Mouse (Mus musculus) midbrain, embryonic 13.5 days (tissue): ENCODE data around the gene C530008M17Rik. TPM values are rescaled to one million over a fixed set of nuclear protein-coding genes. Genes with fewer than 3 reads are reported as not detected.

Source experiments
- ATAC-seq: fragments of 200-750 bp; cut with Nextera tagmentation; 2 replicates; pipeline ENCODE4 v1.8.0; 2017; ENCODE audit warnings: mild to moderate bottlenecking, moderate TSS enrichment, moderate library complexity
- H3K27ac ChIP-seq: fragments of 300-500 bp; sonication (generic); 2 replicates; pipeline ENCODE4 v1.5.1; 2015; ENCODE audit warnings: inconsistent platforms, mild to moderate bottlenecking, moderate library complexity
- H3K27me3 ChIP-seq: fragments of 300-500 bp; sonication (generic); 2 replicates; pipeline ENCODE4 v1.6.1; 2015; ENCODE audit warnings: mild to moderate bottlenecking, inconsistent platforms
- H3K36me3 ChIP-seq: fragments of 300-500 bp; sonication (generic); 2 replicates; pipeline ENCODE4 v1.6.1; 2015; ENCODE audit warnings: mild to moderate bottlenecking, inconsistent platforms
- H3K4me1 ChIP-seq: fragments of 300-500 bp; sonication (generic); replicated peaks from 2 replicates; pipeline ENCODE4 v1.6.1; 2015; ENCODE audit warnings: inconsistent platforms
- H3K4me2 ChIP-seq: fragments of 300-500 bp; sonication (generic); replicated peaks from 2 replicates; pipeline ENCODE4 v1.6.1; 2015; ENCODE audit warnings: moderate library complexity, mild to moderate bottlenecking, inconsistent platforms
- H3K4me3 ChIP-seq: fragments of 300-500 bp; sonication (generic); replicated peaks from 2 replicates; pipeline ENCODE4 v1.5.1; 2015; ENCODE audit warnings: mild to moderate bottlenecking, inconsistent platforms
- H3K9ac ChIP-seq: fragments of 300-500 bp; sonication (generic); replicated peaks from 2 replicates; pipeline ENCODE4 v1.6.1; 2015; ENCODE audit warnings: mild to moderate bottlenecking, inconsistent platforms
- H3K9me3 ChIP-seq: fragments of 300-500 bp; sonication (generic); 2 replicates; pipeline ENCODE4 v1.6.1; 2016; ENCODE audit warnings: mild to moderate bottlenecking, inconsistent platforms
- WGBS: fragments of 180-500 bp; shearing (Covaris S2); methylation state at CpG from one replicate; pipeline ENCODE4 v1.1.7; 2015; 5-methylcytosine and 5-hydroxymethylcytosine counted together
- polyA plus RNA-seq: library from polyadenylated mRNA; unstranded; fragments of >200 nt; fragmentation: Nextera tagmentation; extraction: Ambion mirVana; gene quantifications from 2 replicates; pipeline ENCODE4 v1.2.1, GENCODE M21; 2015

C530008M17Rik gene
- polyA plus RNA-seq, 1 experiment from 2014 or later: 75.2 TPM

DNA sequence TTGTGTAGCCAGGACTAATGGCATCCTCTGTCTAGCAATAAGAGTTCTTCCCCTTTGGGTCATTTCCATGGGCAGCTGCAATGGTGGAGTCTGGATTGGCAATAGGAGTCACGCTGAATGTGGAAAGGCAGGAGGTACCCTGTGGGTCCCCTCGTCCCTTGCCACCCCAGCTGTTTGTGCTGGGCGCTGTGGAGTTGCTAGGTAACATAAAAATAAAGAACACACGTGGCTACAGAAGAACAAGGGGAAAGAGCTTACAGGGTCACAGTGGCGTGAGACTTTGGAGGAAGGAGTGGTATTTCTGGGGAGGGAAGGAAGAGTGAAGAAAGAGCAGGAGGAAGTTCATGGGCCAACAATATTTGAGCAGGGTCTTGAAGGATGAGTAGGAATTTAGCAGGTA is 11.8 kb downstream of the C530008M17Rik start:
- Histone ChIP-seq H3K4me1 (peaks cover 44% of the 10 kb centered on the region), H3K9me3 (no peaks in the 10 kb centered on the region), H3K27ac (no peak overlapping the region), H3K36me3 (peaks cover 9% of the 10 kb centered on the region; the same call in 1 of the 2 replicates), H3K27me3 (no peaks in the 10 kb centered on the region), H3K4me2 (no peak overlapping the region), H3K9ac (no peak overlapping the region), H3K4me3 (no peak overlapping the region)
- 43% methylated on average over 5 of the region's 5 CpGs for WGBS
- no peak for ATAC-seq

- Histone ChIP-seq H3K27ac (no peak overlapping the region), H3K4me3 (no peak overlapping the region), H3K36me3 (peaks cover 9% of the 10 kb centered on the region; the same call in 1 of the 2 replicates), H3K27me3 (no peaks in the 10 kb centered on the region), H3K9me3 (no peaks in the 10 kb centered on the region), H3K9ac (no peak overlapping the region), H3K4me2 (no peak overlapping the region), H3K4me1 (peaks cover 43% of the 10 kb centered on the region)
- WGBS: 91% methylated on average over 5 of the region's 5 CpGs
- no peak for ATAC-seq
Observed at GRCm38 (mm10) chr5:76668547-76668946, 12.2 kb downstream of the C530008M17Rik start.

GRCm38 (mm10) chr5:76670183-76670582 is 13.9 kb downstream of the C530008M17Rik start:
- no peak overlapping the region for H3K4me3 ChIP-seq
- peaks cover 30% of the 10 kb centered on the region for H3K4me1 ChIP-seq
- no peak overlapping the region for H3K4me2 ChIP-seq
- H3K9me3 ChIP-seq: no peaks in the 10 kb centered on the region
- no peak overlapping the region for H3K9ac ChIP-seq
- ATAC-seq: no peak
- WGBS: 94% methylated on average over 10 of the region's 10 CpGs
- no peaks in the 10 kb centered on the region for H3K27me3 ChIP-seq
- no peak overlapping the region for H3K27ac ChIP-seq
- H3K36me3 ChIP-seq: peaks cover 14% of the 10 kb centered on the region

- no peaks in the 10 kb centered on the region for H3K9me3 ChIP-seq
Observed at GRCm38 (mm10) chr5:76674022-76674653, 17.8 kb downstream of the C530008M17Rik start.

DNA sequence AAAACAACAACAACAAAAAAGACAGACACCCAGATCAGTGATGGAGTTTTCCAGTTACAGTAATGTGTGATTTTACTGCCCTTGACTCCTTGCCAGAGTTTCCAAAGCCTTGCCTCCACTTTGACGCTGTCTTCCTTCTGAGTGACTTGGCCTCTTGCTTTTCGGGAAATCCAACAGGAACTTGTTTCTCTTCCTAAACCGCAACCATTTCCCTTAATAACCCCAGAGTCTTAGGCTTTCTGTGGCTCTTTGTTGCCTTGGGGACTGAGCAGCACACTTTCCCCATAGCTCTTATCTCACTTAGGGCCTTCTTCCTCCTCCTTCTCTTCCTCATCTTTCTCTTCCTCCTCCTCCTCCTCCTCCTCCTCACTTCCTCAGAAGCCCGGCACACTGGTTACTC is 19.1 kb downstream of the C530008M17Rik start:
- Histone ChIP-seq H3K4me3 (no peak overlapping the region), H3K4me2 (no peak overlapping the region), H3K27me3 (no peaks in the 10 kb centered on the region), H3K9me3 (peaks cover 4% of the 10 kb centered on the region), H3K36me3 (peaks cover 39% of the 10 kb centered on the region), H3K27ac (no peak overlapping the region), H3K9ac (no peak overlapping the region), H3K4me1 (no peaks in the 10 kb centered on the region)
- ATAC-seq: no peak
- WGBS: 83% methylated on average over 4 of the region's 4 CpGs

More at GRCm38 (mm10) chr5:76674022-76674653, 17.8 kb downstream of the C530008M17Rik start:
- H3K4me2 ChIP-seq: no peak overlapping the region
- no peak overlapping the region for H3K4me3 ChIP-seq
- no peak overlapping the region for H3K27ac ChIP-seq
- no peak overlapping the region for H3K9ac ChIP-seq
- H3K4me1 ChIP-seq: no peaks in the 10 kb centered on the region
- ATAC-seq: no peak
- WGBS: 97% methylated on average over 5 of the region's 5 CpGs
- H3K36me3 ChIP-seq: peaks cover 32% of the 10 kb centered on the region
- H3K27me3 ChIP-seq: no peaks in the 10 kb centered on the region

DNA sequence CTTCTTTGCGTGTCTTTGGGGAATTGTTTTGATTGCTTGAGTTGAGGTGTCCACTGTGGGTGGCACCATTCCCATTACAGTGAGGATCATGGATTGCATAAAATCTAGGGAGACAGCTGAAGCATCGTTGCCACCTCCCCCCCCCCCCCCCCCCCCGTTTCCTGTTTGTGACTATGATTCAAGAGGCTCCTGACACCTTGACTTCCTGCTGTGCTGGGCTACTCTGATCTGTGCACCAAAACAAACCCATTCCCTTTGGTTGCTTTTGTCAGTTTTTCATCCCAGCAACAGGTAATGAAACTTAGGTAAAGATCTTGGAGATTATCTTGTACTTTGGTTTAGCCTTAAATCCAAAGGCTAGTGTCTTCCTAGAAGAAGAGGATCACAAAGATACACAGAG is 24.6 kb downstream of the C530008M17Rik start:
- no peaks in the 10 kb centered on the region for H3K27me3 ChIP-seq
- WGBS: 73% methylated on average over 3 of the region's 3 CpGs
- peaks cover 5% of the 10 kb centered on the region for H3K9me3 ChIP-seq
- no peak overlapping the region for H3K4me3 ChIP-seq
- H3K4me2 ChIP-seq: no peak overlapping the region
- no peak for ATAC-seq
- H3K27ac ChIP-seq: no peak overlapping the region
- H3K9ac ChIP-seq: no peak overlapping the region
- H3K36me3 ChIP-seq: peaks cover 26% of the 10 kb centered on the region
- peaks cover 30% of the 10 kb centered on the region for H3K4me1 ChIP-seq

- Histone ChIP-seq H3K27ac (peak overlapping the region; percentile 40; the same call in 1 of the 2 replicates), H3K4me3 (no peak overlapping the region), H3K4me2 (no peak overlapping the region), H3K4me1 (peaks cover 30% of the 10 kb centered on the region), H3K9ac (no peak overlapping the region), H3K36me3 (peaks cover 22% of the 10 kb centered on the region), H3K9me3 (peaks cover 5% of the 10 kb centered on the region), H3K27me3 (no peaks in the 10 kb centered on the region)
- 60% methylated on average over 4 of the region's 4 CpGs for WGBS
- peak; percentile 70; the same call in 1 of the 2 replicates for ATAC-seq
Observed at GRCm38 (mm10) chr5:76681895-76682656, 25.8 kb downstream of the C530008M17Rik start.

GRCm38 (mm10) chr5:76683455-76683854 is 27.1 kb downstream of the C530008M17Rik start:
- Histone ChIP-seq H3K9me3 (peaks cover 5% of the 10 kb centered on the region), H3K4me2 (no peak overlapping the region), H3K4me3 (no peak overlapping the region), H3K36me3 (peaks cover 17% of the 10 kb centered on the region; the same call in 1 of the 2 replicates), H3K9ac (no peak overlapping the region), H3K4me1 (peaks cover 32% of the 10 kb centered on the region), H3K27me3 (no peaks in the 10 kb centered on the region), H3K27ac (peak overlapping the region; percentile 64)
- no peak; the same call in 1 of the 2 replicates for ATAC-seq
- 43% methylated on average over 5 of the region's 5 CpGs for WGBS

- Histone ChIP-seq H3K9ac (no peak overlapping the region), H3K4me3 (no peak overlapping the region), H3K4me1 (peaks cover 33% of the 10 kb centered on the region), H3K27ac (no peak overlapping the region), H3K27me3 (no peaks in the 10 kb centered on the region), H3K36me3 (peaks cover 11% of the 10 kb centered on the region; the same call in 1 of the 2 replicates), H3K4me2 (no peak overlapping the region), H3K9me3 (peaks cover 5% of the 10 kb centered on the region)
- no peak for ATAC-seq
- WGBS: 94% methylated on average over 15 of the region's 15 CpGs
Observed at GRCm38 (mm10) chr5:76684658-76685605, 28.6 kb downstream of the C530008M17Rik start.

GRCm38 (mm10) chr5:76687961-76688600 is 31.8 kb downstream of the C530008M17Rik start:
- peaks cover 14% of the 10 kb centered on the region for H3K4me1 ChIP-seq
- WGBS: 91% methylated on average over 10 of the region's 10 CpGs
- H3K27ac ChIP-seq: no peak overlapping the region
- H3K4me3 ChIP-seq: no peak overlapping the region
- no peaks in the 10 kb centered on the region for H3K27me3 ChIP-seq
- peaks cover 6% of the 10 kb centered on the region; the same call in 1 of the 2 replicates for H3K36me3 ChIP-seq
- no peak overlapping the region for H3K4me2 ChIP-seq
- H3K9ac ChIP-seq: no peak overlapping the region
- H3K9me3 ChIP-seq: no peaks in the 10 kb centered on the region
- no peak for ATAC-seq

DNA sequence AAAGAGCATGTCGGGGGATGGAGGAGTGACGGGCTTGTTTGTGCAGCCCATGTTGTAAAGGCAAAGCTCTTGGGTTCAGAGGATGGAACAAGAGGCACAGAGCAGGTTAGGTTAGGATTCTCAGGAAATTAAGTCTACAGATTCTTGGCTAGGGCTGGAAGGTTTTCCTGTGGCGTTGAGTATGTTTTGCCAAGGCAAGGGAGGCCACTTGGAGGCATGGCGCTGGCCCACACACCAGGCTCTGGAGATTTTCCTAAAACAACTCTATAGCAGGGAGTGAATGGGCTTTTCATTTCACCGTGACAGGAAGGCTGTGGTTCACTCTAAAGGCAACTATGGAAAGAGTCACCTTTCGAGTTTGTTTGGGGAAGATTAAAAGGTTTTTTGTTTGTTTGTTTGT is 32.3 kb downstream of the C530008M17Rik start:
- peaks cover 6% of the 10 kb centered on the region; the same call in 1 of the 2 replicates for H3K36me3 ChIP-seq
- WGBS: 87% methylated on average over 6 of the region's 6 CpGs
- H3K4me3 ChIP-seq: no peak overlapping the region
- ATAC-seq: no peak
- no peaks in the 10 kb centered on the region for H3K9me3 ChIP-seq
- no peaks in the 10 kb centered on the region for H3K27me3 ChIP-seq
- peaks cover 9% of the 10 kb centered on the region for H3K4me1 ChIP-seq
- no peak overlapping the region for H3K9ac ChIP-seq
- H3K27ac ChIP-seq: no peak overlapping the region
- H3K4me2 ChIP-seq: no peak overlapping the region
